Mouse (Mus musculus) cerebellum, adult 2 months (tissue): ENCODE measurements at regions not wholly inside any gene's neighbourhood (a gene's known extent, or its start where the extent isn't known, plus 50 kb on each side); places are given as distances from the start of the nearest gene placed in this dataset.

Experiments used
- CTCF ChIP-seq: fragments of 200-500 bp; IDR thresholded peaks from 2 replicates; pipeline ENCODE4 v1.5.1; 2011; ENCODE audit warnings: low read depth, mild to moderate bottlenecking, control low read depth, low read length, moderate library complexity, borderline replicate concordance; ENCODE audit not compliant: insufficient read depth
- POLR2A ChIP-seq: fragments of 200-500 bp; IDR thresholded peaks from 2 replicates; pipeline ENCODE4 v1.6.1; 2011; ENCODE audit warnings: low read length, control low read depth, borderline replicate concordance; ENCODE audit not compliant: insufficient read depth

DNA sequence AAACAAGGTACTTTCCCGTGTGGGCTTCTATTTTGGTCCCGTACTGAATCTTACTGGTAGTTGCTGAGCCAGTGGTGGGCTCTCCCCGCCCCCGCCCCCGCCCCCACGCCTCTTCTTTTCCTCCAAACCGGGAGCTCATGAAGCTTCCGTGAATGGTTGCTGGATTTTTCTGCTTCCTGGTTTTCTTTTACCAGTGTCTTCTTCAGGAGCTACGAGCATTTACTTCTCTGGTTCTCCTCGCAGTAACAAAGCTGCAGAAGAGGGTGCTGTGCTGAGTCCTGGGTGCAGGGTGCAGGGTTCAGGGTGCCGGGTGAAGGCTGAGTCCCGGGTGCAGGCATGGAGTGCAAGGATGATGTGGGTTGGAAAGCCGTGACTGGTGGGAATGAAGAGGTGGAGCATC, 119.1 kb upstream of the Smad3 start:
- TF ChIP-seq CTCF (no peak), POLR2A (no peak)
